ENCODE assay signal across 8 mouse cellular contexts in genomic region chr12:110935983-110936620, GRCm38 (mm10). TPM values are rescaled to one million over a fixed set of nuclear protein-coding genes. Genes with fewer than 3 reads are reported as not detected.
A peak's percentile ranks its signal among the peaks of the same experiment; 100 is the strongest.
DNase-seq lines count a peak whose midpoint lies in the region; ATAC-seq and TF ChIP-seq lines count a peak whose summit lies in the region.

No protein-coding gene starts in this region.

- H3K4me1 ChIP-seq in bone marrow macrophage, adult 2 months (ENCODE audit: control insufficient read depth, insufficient read depth, low read length), result peaks cover 20% of the 10 kb centered on the region
- H3K4me1 ChIP-seq in embryonic fibroblast, embryonic 13.5 days (ENCODE audit: control insufficient read depth, insufficient read depth, low read length), result peaks cover 8% of the 10 kb centered on the region
- H3K4me1 ChIP-seq in heart, embryonic 10.5 days, result 0 out of 2 replicates have a peak, but pooled peaks cover 4% of the 10 kb centered on the region
- no peaks in the 10 kb centered on the region for H3K4me1 ChIP-seq in kidney, embryonic 14.5 days (ENCODE audit: control insufficient read depth, insufficient read depth, low read length)
- no peaks in the 10 kb centered on the region for H3K4me1 ChIP-seq in limb, embryonic 14.5 days (ENCODE audit: control insufficient read depth, insufficient read depth, low read length)
- H3K4me1 ChIP-seq in stomach, embryonic 14.5 days (ENCODE audit: control insufficient read depth, insufficient read depth, low read length), result no peaks in the 10 kb centered on the region

- H3K4me2 ChIP-seq in kidney, embryonic 14.5 days (replicated peaks; ENCODE audit: low read depth, low read length), result no peak overlapping the region
- no peak overlapping the region for H3K4me2 ChIP-seq in limb, embryonic 14.5 days (replicated peaks; ENCODE audit: low read depth, low read length, severe bottlenecking)
- no peak overlapping the region for H3K4me2 ChIP-seq in stomach, embryonic 14.5 days (replicated peaks; ENCODE audit: low read depth, low read length)

- DNase-seq in B cell, adult 2 months, result peak; percentile 67 to 72
- peak; percentile 90 for DNase-seq in heart, embryonic 10.5 days (ENCODE audit: low spot score)
- DNase-seq in limb, embryonic 14.5 days (ENCODE audit: low spot score), result peak; percentile 83
- peak; percentile 63 for DNase-seq in naive thymus-derived CD4-positive, alpha-beta T cell, adult 2 months (ENCODE audit: low read depth)

- H3K36me3 ChIP-seq in heart, embryonic 10.5 days, result peaks cover 41% of the 10 kb centered on the region
- H3K36me3 ChIP-seq in kidney, embryonic 14.5 days (ENCODE audit: control insufficient read depth, insufficient read depth, low read length), result peaks cover 25% of the 10 kb centered on the region
- H3K36me3 ChIP-seq in limb, embryonic 14.5 days (ENCODE audit: control insufficient read depth, insufficient read depth, low read length), result peaks cover 51% of the 10 kb centered on the region
- peaks cover 14% of the 10 kb centered on the region for H3K36me3 ChIP-seq in stomach, embryonic 14.5 days (ENCODE audit: control insufficient read depth, insufficient read depth, low read length)

- no peaks in the 10 kb centered on the region for H3K27me3 ChIP-seq in heart, embryonic 10.5 days (ENCODE audit: insufficient read depth, poor library complexity, severe bottlenecking)
- no peaks in the 10 kb centered on the region for H3K27me3 ChIP-seq in kidney, embryonic 14.5 days (ENCODE audit: control insufficient read depth, insufficient read depth, low read length)
- no peaks in the 10 kb centered on the region for H3K27me3 ChIP-seq in limb, embryonic 14.5 days (ENCODE audit: control insufficient read depth, insufficient read depth, low read length)
- H3K27me3 ChIP-seq in stomach, embryonic 14.5 days (ENCODE audit: control insufficient read depth, insufficient read depth, low read length), result no peaks in the 10 kb centered on the region

- 63% methylated on average over 9 of the region's 9 CpGs for WGBS in heart, embryonic 10.5 days
- WGBS in kidney, embryonic 14.5 days, result 66% methylated on average over 9 of the region's 9 CpGs
- WGBS in limb, embryonic 14.5 days, result 59% methylated on average over 9 of the region's 9 CpGs
- WGBS in stomach, embryonic 14.5 days, result 58% methylated on average over 9 of the region's 9 CpGs

- no peaks in the 10 kb centered on the region for H3K9me3 ChIP-seq in heart, embryonic 10.5 days
- H3K9me3 ChIP-seq in kidney, embryonic 14.5 days (ENCODE audit: control insufficient read depth, low read length), result no peaks in the 10 kb centered on the region
- no peaks in the 10 kb centered on the region for H3K9me3 ChIP-seq in limb, embryonic 14.5 days (ENCODE audit: control insufficient read depth, low read length)
- H3K9me3 ChIP-seq in stomach, embryonic 14.5 days (ENCODE audit: control insufficient read depth, low read depth, low read length), result no peaks in the 10 kb centered on the region

- H3K9ac ChIP-seq in kidney, embryonic 14.5 days (ENCODE audit: low read depth, low read length), result no peak overlapping the region
- no peak overlapping the region for H3K9ac ChIP-seq in limb, embryonic 14.5 days (ENCODE audit: low read depth, low read length, severe bottlenecking)
- H3K9ac ChIP-seq in stomach, embryonic 14.5 days (replicated peaks; ENCODE audit: low read depth, low read length), result no peak overlapping the region

- peak; percentile 69 for TF ChIP-seq CTCF in bone marrow macrophage, adult 2 months (IDR thresholded peaks at IDR 0.05; ENCODE audit: low read depth, low read length)
- peak; percentile 89 for TF ChIP-seq CTCF in embryonic fibroblast, embryonic 13.5 days (IDR thresholded peaks at IDR 0.05; ENCODE audit: borderline replicate concordance, insufficient read depth, low read length)

- H3K4me3 ChIP-seq in bone marrow macrophage, adult 2 months (ENCODE audit: insufficient read depth, low read length), result no peak overlapping the region
- no peak overlapping the region for H3K4me3 ChIP-seq in embryonic fibroblast, embryonic 13.5 days (ENCODE audit: insufficient read depth, low read length)
- H3K4me3 ChIP-seq in heart, embryonic 10.5 days, result no peak overlapping the region
- no peak overlapping the region for H3K4me3 ChIP-seq in kidney, embryonic 14.5 days (ENCODE audit: low read length)
- no peak overlapping the region for H3K4me3 ChIP-seq in limb, embryonic 14.5 days (replicated peaks; ENCODE audit: low read length)
- no peak overlapping the region for H3K4me3 ChIP-seq in stomach, embryonic 14.5 days (ENCODE audit: low read depth, low read length)

- peak; percentile 90 for ATAC-seq in kidney, embryonic 14.5 days (ENCODE audit: low FRiP score, low TSS enrichment)
- ATAC-seq in limb, embryonic 14.5 days (ENCODE audit: low FRiP score, low read depth), result peak; percentile 87
- ATAC-seq in stomach, embryonic 14.5 days (ENCODE audit: insufficient number of reproducible peaks, insufficient read depth, low FRiP score, low read depth), result peak; percentile 87

- no peak for TF ChIP-seq POLR2A in bone marrow macrophage, adult 2 months (IDR thresholded peaks at IDR 0.05; ENCODE audit: borderline replicate concordance, low read depth, low read length)
- TF ChIP-seq POLR2A in embryonic fibroblast, embryonic 13.5 days (IDR thresholded peaks at IDR 0.05; ENCODE audit: low read depth, low read length), result no peak
- no peak for TF ChIP-seq POLR2A in limb, embryonic 14.5 days (IDR thresholded peaks at IDR 0.05; ENCODE audit: borderline replicate concordance, extremely low read depth, insufficient read depth, insufficient read length)

- no peak overlapping the region for H3K27ac ChIP-seq in bone marrow macrophage, adult 2 months (ENCODE audit: insufficient read depth, low read depth, low read length)
- no peak overlapping the region for H3K27ac ChIP-seq in embryonic fibroblast, embryonic 13.5 days (ENCODE audit: insufficient read depth, low read length)
- no peak overlapping the region for H3K27ac ChIP-seq in heart, embryonic 10.5 days
- H3K27ac ChIP-seq in kidney, embryonic 14.5 days (ENCODE audit: low read depth, low read length), result no peak overlapping the region
- H3K27ac ChIP-seq in limb, embryonic 14.5 days (replicated peaks; ENCODE audit: low read depth, low read length), result no peak overlapping the region
- H3K27ac ChIP-seq in stomach, embryonic 14.5 days (ENCODE audit: low read length), result no peak overlapping the region

RNA-seq across cellular contexts. Expression of gene Ankrd9, which starts 42.7 kb away (rescaled TPM):
- polyA plus RNA-seq in bone marrow macrophage, adult 2 months (2012; ENCODE audit: insufficient read depth, insufficient read length, missing spikeins), result 2.2 and 2.3 TPM in 2 replicates
- 3.3 and 3.8 TPM in 2 replicates for polyA plus RNA-seq in embryonic fibroblast, embryonic 13.5 days (2011; ENCODE audit: insufficient read length, low read depth, missing spikeins)
- polyA plus RNA-seq in heart, embryonic 10.5 days (2016; fragmentation: Nextera tagmentation; extraction: Ambion mirVana), result 14.8 and 19.1 TPM in 2 replicates
- polyA plus RNA-seq in kidney, embryonic 14.5 days (2014; fragmentation: Nextera tagmentation; extraction: Ambion mirVana), result 11.0 and 12.4 TPM in 2 replicates
- 15.6 and 21.6 TPM in 2 replicates for polyA plus RNA-seq in limb, embryonic 14.5 days (2012; rRNA removed)
- 11.7 and 12.5 TPM in 2 replicates for polyA plus RNA-seq in limb, embryonic 14.5 days (2014; fragmentation: Nextera tagmentation; extraction: Ambion mirVana)
- polyA plus RNA-seq in stomach, embryonic 14.5 days (2014; fragmentation: Nextera tagmentation; extraction: Ambion mirVana), result 10.3 and 10.4 TPM in 2 replicates

RNA-seq across cellular contexts. Expression of gene Tecpr2, which starts 47.0 kb away (rescaled TPM):
- polyA plus RNA-seq in bone marrow macrophage, adult 2 months (2012; ENCODE audit: insufficient read depth, insufficient read length, missing spikeins), result 6.6 and 6.8 TPM in 2 replicates
- polyA plus RNA-seq in embryonic fibroblast, embryonic 13.5 days (2011; ENCODE audit: insufficient read length, low read depth, missing spikeins), result 5.7 and 7.7 TPM in 2 replicates
- polyA plus RNA-seq in heart, embryonic 10.5 days (2016; fragmentation: Nextera tagmentation; extraction: Ambion mirVana), result 3.9 and 4.1 TPM in 2 replicates
- 2.8 and 3.6 TPM in 2 replicates for polyA plus RNA-seq in kidney, embryonic 14.5 days (2014; fragmentation: Nextera tagmentation; extraction: Ambion mirVana)
- 10.1 and 11.4 TPM in 2 replicates for polyA plus RNA-seq in limb, embryonic 14.5 days (2012; rRNA removed)
- polyA plus RNA-seq in limb, embryonic 14.5 days (2014; fragmentation: Nextera tagmentation; extraction: Ambion mirVana), result 3.8 and 4.4 TPM in 2 replicates
- polyA plus RNA-seq in stomach, embryonic 14.5 days (2014; fragmentation: Nextera tagmentation; extraction: Ambion mirVana), result 3.8 and 4.8 TPM in 2 replicates

RNA-seq across cellular contexts. Expression of gene Cinp, which starts 47.2 kb away (rescaled TPM):
- polyA plus RNA-seq in bone marrow macrophage, adult 2 months (2012; ENCODE audit: insufficient read depth, insufficient read length, missing spikeins), result 30.8 and 35.7 TPM in 2 replicates
- 44.8 and 51.5 TPM in 2 replicates for polyA plus RNA-seq in embryonic fibroblast, embryonic 13.5 days (2011; ENCODE audit: insufficient read length, low read depth, missing spikeins)
- polyA plus RNA-seq in heart, embryonic 10.5 days (2016; fragmentation: Nextera tagmentation; extraction: Ambion mirVana), result 83.6 and 94.5 TPM in 2 replicates
- polyA plus RNA-seq in kidney, embryonic 14.5 days (2014; fragmentation: Nextera tagmentation; extraction: Ambion mirVana), result 82.2 and 93.7 TPM in 2 replicates
- polyA plus RNA-seq in limb, embryonic 14.5 days (2012; rRNA removed), result 74.0 and 74.8 TPM in 2 replicates
- 73.4 and 77.6 TPM in 2 replicates for polyA plus RNA-seq in limb, embryonic 14.5 days (2014; fragmentation: Nextera tagmentation; extraction: Ambion mirVana)
- 80.8 and 89.5 TPM in 2 replicates for polyA plus RNA-seq in stomach, embryonic 14.5 days (2014; fragmentation: Nextera tagmentation; extraction: Ambion mirVana)
